Mouse (Mus musculus): ENCODE data around the gene Zfp618.

DNA sequence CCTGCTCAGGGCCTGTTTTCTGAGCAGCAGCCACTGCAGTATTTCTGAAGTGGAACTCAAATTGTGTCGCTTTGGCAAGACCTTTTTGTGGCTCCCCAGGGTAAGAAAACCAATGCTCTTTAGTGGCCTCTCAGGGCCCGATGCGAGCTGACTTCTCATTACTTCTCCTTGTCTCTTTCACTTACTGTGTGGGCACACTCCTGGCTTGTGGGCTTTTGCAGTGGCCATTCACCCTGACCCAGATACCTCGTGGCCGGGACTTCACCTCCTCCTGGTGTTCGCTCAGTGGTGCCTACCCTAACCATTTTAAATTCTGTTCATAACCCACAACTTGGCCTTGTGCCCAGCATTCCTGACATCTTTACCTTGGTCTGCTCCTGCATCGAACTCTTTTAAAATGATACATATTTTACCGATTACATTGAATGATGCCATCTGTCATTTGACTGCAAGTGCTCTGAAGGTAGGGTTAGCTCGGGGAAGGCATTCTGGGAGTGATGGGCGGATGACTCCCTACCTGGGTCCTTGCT, 89.9 kb downstream of the Zfp618 start:
- no peak for TF ChIP-seq CTCF (conservative IDR thresholded peaks at IDR 0.05; ENCODE audit: low read length)
- TF ChIP-seq NANOG (IDR thresholded peaks at IDR 0.05; ENCODE audit: borderline replicate concordance, low read length) = no peak
